Mouse (Mus musculus) heart, embryonic 11.5 days (tissue): ENCODE measurements at regions not wholly inside any gene's neighbourhood (a gene's known extent, or its start where the extent isn't known, plus 50 kb on each side); places are given as distances from the start of the nearest gene placed in this dataset.
A peak's percentile ranks its signal among the peaks of the same experiment; 100 is the strongest.

Source experiments
- ATAC-seq: fragments of 200-750 bp; cut with Nextera tagmentation; replicated peaks from 2 replicates; pipeline ENCODE4 v1.8.0; 2017; ENCODE audit warnings: moderate library complexity; ENCODE audit not compliant: insufficient number of reproducible peaks, low FRiP score, low TSS enrichment
- H3K27ac ChIP-seq: fragments of 300-500 bp; sonication (generic); 2 replicates; pipeline ENCODE4 v1.5.1; 2014; ENCODE audit warnings: mild to moderate bottlenecking, low read depth, low read length
- H3K27me3 ChIP-seq: fragments of 300-500 bp; sonication (generic); 2 replicates; pipeline ENCODE4 v1.6.1; 2014; ENCODE audit warnings: mild to moderate bottlenecking, low read length, mixed read lengths; ENCODE audit not compliant: control insufficient read depth, insufficient read depth
- H3K36me3 ChIP-seq: fragments of 300-500 bp; sonication (generic); 2 replicates; pipeline ENCODE4 v1.6.1; 2014; ENCODE audit warnings: mild to moderate bottlenecking, low read length, moderate library complexity, mixed read lengths; ENCODE audit not compliant: control insufficient read depth, insufficient read depth
- H3K4me1 ChIP-seq: fragments of 300-500 bp; sonication (generic); 2 replicates; pipeline ENCODE4 v1.6.1; 2014; ENCODE audit warnings: low read length; ENCODE audit not compliant: control insufficient read depth, insufficient read depth
- H3K4me2 ChIP-seq: fragments of 300-500 bp; sonication (generic); 2 replicates; pipeline ENCODE4 v1.6.1; 2014; ENCODE audit warnings: mild to moderate bottlenecking, moderate library complexity
- H3K4me3 ChIP-seq: fragments of 300-500 bp; sonication (generic); 2 replicates; pipeline ENCODE4 v1.5.1; 2014; ENCODE audit warnings: low read depth, low read length
- H3K9ac ChIP-seq: fragments of 300-500 bp; sonication (generic); 2 replicates; pipeline ENCODE4 v1.6.1; 2014; ENCODE audit warnings: mild to moderate bottlenecking, low read depth, low read length, moderate library complexity
- H3K9me3 ChIP-seq: fragments of 300-500 bp; sonication (generic); replicated peaks from 2 replicates; pipeline ENCODE4 v1.6.1; 2016; ENCODE audit warnings: low read length; ENCODE audit not compliant: control insufficient read depth
- WGBS: fragments of 180-500 bp; shearing (Covaris S2); extraction: QIAGEN DNeasy Blood & Tissue Kit; methylation state at CpG from one replicate; pipeline ENCODE4 v1.1.7; 2014; ENCODE audit not compliant: insufficient replicate concordance; 5-methylcytosine and 5-hydroxymethylcytosine counted together

DNA sequence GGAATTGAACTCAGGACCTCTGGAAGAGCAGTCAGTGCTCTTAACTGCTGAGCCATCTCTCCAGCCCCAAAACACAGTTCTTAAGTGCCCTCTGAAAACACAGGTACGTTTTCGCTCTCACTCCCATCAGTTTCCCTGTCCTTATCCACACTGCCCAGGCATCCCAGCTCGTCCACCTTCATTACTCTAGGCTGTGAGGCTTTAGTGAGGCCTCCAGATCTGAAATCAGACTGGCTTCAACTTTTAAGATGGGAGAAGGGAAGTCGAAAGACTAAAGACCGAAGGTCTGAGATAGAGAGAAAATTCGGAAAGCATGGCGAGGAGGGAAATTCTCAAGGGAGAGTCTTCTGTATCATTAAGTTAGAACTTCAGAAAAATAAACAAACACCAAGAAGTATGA lies 54.8 kb upstream of the Tet2 start:
- no peak overlapping the region for H3K9ac ChIP-seq
- 82% methylated on average over 7 of the region's 7 CpGs for WGBS

DNA sequence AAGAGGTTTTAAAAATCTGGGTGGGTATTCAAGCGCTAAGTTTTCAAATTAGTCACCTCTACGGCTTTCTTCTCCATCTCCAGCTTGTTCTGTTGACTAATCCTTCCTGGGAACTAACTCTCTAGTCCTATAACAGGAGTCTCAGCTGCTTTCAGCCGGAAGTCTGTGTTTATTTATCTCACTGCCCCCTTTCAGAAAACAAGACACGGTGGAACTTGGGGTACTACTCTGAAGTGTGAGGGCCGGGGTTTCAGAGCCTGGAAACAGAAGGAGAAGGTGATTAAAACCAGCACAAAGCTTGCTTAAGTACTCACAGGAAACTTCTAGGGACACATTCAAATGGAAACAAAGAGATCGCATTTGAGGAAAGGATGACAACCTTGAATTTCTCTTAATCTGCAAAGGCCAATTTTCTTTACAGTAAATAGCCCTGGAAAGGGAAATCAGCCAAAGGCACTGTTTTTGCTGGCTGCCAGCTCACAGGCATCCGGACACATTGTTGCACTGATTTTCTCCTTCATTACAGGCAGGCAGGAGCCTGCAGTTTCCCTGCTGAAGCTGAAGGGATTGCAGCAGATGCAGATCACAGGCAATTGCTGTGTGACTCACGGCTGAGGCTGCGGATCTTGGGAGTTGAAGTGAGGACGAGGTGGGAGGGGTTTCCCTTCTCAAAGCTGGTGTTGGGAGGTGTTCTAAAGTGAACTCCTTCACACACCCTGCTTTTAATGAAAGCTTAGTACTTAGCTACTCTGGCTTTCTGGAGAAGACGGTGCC lies 55.7 kb upstream of the Tet2 start:
- no peak; the same call in 1 of the 2 replicates for ATAC-seq
- H3K4me2 ChIP-seq: peak overlapping the region; percentile 33
- no peak overlapping the region for H3K4me3 ChIP-seq
- no peaks in the 10 kb centered on the region for H3K27me3 ChIP-seq
- WGBS: 18% methylated on average over 11 of the region's 11 CpGs
- no peaks in the 10 kb centered on the region for H3K9me3 ChIP-seq
- H3K9ac ChIP-seq: no peak overlapping the region
- H3K27ac ChIP-seq: peak overlapping the region; percentile 32
- no peaks in the 10 kb centered on the region for H3K36me3 ChIP-seq
- 0 out of 2 replicates have a peak, but pooled peaks cover 4% of the 10 kb centered on the region for H3K4me1 ChIP-seq

More for the DNA sequence above, 54.8 kb upstream of the Tet2 start:
- Histone ChIP-seq H3K27ac (no peak overlapping the region), H3K9me3 (no peaks in the 10 kb centered on the region), H3K36me3 (no peaks in the 10 kb centered on the region), H3K4me1 (0 out of 2 replicates have a peak, but pooled peaks cover 4% of the 10 kb centered on the region), H3K27me3 (no peaks in the 10 kb centered on the region), H3K4me3 (no peak overlapping the region), H3K4me2 (no peak overlapping the region)
- ATAC-seq: no peak

DNA sequence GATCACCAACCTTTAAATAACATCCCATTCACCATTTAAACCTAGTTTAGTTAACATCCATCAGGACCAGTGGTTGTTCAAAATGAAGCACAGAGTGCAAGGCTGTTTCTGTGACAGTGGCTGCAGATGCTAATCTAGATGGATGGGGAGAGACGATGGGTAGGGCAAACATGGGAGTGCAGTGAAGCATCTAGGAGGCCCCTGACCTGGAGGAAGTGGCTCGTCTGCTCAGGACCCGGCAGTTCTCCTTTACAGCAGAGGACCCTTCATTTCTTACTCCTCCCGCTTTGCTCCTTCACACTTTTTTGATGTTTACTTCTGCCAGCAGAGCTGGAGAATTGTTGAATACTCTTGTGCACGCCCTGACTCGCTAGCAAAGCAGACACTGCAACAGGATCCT lies 60.5 kb upstream of the Tet2 start:
- Histone ChIP-seq H3K9me3 (no peaks in the 10 kb centered on the region), H3K27me3 (no peaks in the 10 kb centered on the region), H3K4me2 (no peak overlapping the region), H3K4me3 (no peak overlapping the region), H3K9ac (no peak overlapping the region), H3K36me3 (no peaks in the 10 kb centered on the region), H3K27ac (no peak overlapping the region), H3K4me1 (0 out of 2 replicates have a peak, but pooled peaks cover 2% of the 10 kb centered on the region)
- 79% methylated on average over 6 of the region's 6 CpGs for WGBS
- no peak for ATAC-seq

DNA sequence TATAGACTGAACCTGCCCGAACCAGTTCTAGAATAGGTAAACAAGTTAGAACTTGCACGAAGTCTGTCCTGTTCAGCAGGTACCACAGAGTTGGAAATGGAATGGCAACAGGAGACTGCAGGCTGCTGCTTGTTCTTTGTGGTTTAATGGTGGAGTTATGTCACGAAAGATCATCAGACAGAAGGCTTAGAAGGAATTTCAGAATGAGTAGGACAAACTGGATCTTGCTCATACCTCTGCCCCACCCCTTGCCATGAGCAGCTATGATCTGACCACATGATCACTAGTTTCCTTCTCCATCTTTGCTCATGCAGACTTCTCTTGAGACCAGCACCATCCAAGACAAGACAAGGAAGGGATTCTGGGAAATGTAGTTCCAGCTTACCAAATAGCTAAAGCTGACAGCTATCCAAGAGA lies 63.9 kb upstream of the Tet2 start:
- no peak for ATAC-seq
- H3K36me3 ChIP-seq: no peaks in the 10 kb centered on the region
- no peaks in the 10 kb centered on the region for H3K4me1 ChIP-seq
- no peaks in the 10 kb centered on the region for H3K27me3 ChIP-seq
- H3K4me2 ChIP-seq: no peak overlapping the region
- no peak overlapping the region for H3K9ac ChIP-seq
- no peak overlapping the region for H3K27ac ChIP-seq
- 79% methylated on average over 3 of the region's 3 CpGs for WGBS
- H3K9me3 ChIP-seq: no peaks in the 10 kb centered on the region
- H3K4me3 ChIP-seq: no peak overlapping the region

DNA sequence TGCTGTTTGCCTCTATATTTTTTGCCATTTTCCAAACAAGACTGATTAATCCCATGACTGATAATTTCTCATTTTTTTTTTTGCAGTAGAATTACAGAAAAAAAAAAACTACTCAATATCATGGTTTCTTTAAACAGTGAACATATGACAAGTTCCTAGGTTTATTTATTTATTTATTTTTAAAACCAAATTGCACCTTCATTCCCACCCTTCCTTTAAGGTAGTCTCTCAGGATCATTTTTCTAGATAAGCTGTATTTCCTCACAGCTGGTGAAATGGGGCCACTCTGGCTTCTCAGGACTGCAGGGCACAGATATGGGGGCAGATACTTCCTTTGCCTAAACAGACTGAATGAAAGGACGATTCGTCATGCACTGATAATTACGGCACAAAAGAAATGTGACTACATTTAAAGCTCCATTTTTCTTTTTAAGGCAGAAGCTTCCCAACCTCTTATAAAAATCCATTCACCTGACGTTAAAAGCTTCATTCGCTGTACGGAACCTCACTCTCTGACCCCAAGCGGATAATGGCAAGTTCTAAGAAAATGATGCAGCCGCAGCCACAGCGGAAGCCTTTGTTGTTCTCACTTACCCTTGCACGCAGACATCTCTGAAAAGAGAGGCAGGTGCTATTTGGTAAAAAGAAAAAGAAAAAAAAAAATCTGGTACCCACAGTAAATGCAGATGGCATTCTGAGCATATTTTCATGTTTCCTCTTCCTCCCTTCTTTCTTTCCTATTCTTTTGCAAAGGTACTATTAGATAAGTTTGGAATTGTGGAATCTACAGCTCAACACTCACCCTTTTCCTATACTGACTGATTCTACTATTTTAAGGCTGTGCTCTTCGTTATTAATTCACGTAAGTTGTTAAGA lies 69.1 kb upstream of the Tet2 start:
- H3K4me1 ChIP-seq: no peaks in the 10 kb centered on the region
- H3K4me3 ChIP-seq: no peak overlapping the region
- H3K36me3 ChIP-seq: no peaks in the 10 kb centered on the region
- H3K9me3 ChIP-seq: no peaks in the 10 kb centered on the region
- no peaks in the 10 kb centered on the region for H3K27me3 ChIP-seq
- ATAC-seq: no peak
- 52% methylated on average over 12 of the region's 12 CpGs for WGBS
- H3K4me2 ChIP-seq: no peak overlapping the region; the same call in 1 of the 2 replicates
- no peak overlapping the region for H3K9ac ChIP-seq
- H3K27ac ChIP-seq: no peak overlapping the region

DNA sequence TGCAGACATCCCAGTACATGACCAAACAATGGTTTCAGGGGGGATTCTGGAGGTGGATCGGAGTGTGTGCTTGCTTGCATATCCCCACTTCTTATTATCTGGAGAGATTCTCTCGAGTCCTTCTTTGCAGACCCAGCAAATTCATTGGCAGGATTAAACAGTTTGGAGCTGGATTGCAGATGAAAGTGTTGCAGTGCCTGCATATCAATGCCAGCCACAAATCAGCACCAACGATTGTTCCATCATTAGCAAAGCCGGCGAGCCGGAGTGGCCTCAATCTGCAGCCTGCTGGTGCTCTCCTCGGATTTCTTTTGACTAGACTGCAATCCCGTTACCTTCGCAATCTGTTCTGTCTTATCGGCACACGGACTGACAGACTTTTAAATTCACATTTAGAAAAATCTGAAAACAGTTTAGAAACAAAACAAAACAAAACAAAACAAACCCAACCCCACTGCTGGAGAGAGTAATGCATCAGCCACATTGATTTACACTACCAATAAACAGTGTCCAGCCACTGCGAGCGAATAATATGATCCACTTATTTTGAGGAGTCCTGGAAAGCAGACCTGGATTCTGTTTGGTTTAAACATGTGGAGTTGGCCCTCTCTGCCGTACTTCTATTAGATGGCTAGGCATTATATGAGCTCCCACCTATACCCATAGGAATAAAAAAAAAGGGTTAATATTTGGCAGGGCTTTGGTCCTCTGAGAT lies 69.9 kb upstream of the Tet2 start:
- Histone ChIP-seq H3K4me2 (no peak overlapping the region), H3K4me1 (no peaks in the 10 kb centered on the region), H3K4me3 (no peak overlapping the region), H3K9ac (no peak overlapping the region), H3K27me3 (no peaks in the 10 kb centered on the region), H3K27ac (no peak overlapping the region), H3K9me3 (no peaks in the 10 kb centered on the region), H3K36me3 (no peaks in the 10 kb centered on the region)
- ATAC-seq: no peak
- 47% methylated on average over 14 of the region's 14 CpGs for WGBS

DNA sequence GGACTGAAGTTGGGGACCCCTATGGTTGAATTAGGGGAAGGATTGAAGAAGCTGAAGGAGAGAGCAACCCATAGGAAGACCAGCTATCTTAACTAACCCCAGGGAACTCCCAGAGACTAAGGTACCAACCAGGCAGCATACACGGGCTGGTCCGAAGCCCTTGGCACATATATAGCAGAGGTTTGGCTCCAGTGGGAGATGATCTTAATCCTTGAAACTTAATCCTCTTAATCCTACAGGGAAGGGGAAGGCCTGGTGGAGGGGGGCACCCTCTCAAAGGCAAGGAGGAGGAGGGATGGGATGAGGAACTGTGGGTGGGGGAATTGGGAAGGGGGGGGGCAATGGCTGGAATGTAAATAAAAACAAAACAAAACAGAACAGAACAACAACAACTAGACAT lies 72.1 kb upstream of the Tet2 start:
- ATAC-seq: no peak
- H3K4me3 ChIP-seq: no peak overlapping the region
- H3K27me3 ChIP-seq: no peaks in the 10 kb centered on the region
- no peaks in the 10 kb centered on the region for H3K36me3 ChIP-seq
- 68% methylated on average over 2 of the region's 2 CpGs for WGBS
- H3K4me1 ChIP-seq: no peaks in the 10 kb centered on the region
- no peak overlapping the region for H3K27ac ChIP-seq
- H3K4me2 ChIP-seq: no peak overlapping the region
- H3K9me3 ChIP-seq: no peaks in the 10 kb centered on the region
- H3K9ac ChIP-seq: no peak overlapping the region

DNA sequence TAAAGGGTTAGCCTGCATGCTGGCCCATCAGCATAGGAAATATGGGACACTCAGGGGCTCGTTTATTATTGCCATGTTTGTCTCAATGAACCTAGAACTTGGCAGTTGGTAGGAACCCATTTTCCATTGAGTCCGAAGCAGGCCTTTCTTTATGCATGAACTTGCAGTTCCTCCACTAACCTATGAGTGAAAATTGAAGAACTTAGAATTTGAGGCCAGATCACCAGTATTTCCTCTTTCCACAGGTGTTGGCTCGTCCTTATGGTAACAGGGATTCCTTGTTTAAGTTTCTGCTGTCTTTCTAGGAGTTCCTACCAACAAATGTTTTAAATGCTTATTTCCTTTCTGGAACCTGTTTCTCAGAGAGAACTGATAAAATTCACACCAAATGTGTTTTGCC lies 73.6 kb upstream of the Tet2 start:
- 78% methylated on average over 3 of the region's 3 CpGs for WGBS
- H3K27ac ChIP-seq: no peak overlapping the region
- H3K9ac ChIP-seq: no peak overlapping the region
- H3K4me1 ChIP-seq: 0 out of 2 replicates have a peak, but pooled peaks cover 4% of the 10 kb centered on the region
- no peak overlapping the region for H3K4me2 ChIP-seq
- H3K27me3 ChIP-seq: no peaks in the 10 kb centered on the region
- no peaks in the 10 kb centered on the region for H3K9me3 ChIP-seq
- ATAC-seq: no peak
- H3K4me3 ChIP-seq: no peak overlapping the region
- no peaks in the 10 kb centered on the region for H3K36me3 ChIP-seq
